Mouse (Mus musculus) right cerebral cortex, postnatal 10 days (tissue): ENCODE results near the gene Rnh1.

Experiments used
- DNase-seq, 2 experiments: peaks; one replicate each; pipeline ENCODE4 v3.0.0; 2021; ENCODE audit warnings: low spot score in 2 of 2

Rnh1 gene

DNA sequence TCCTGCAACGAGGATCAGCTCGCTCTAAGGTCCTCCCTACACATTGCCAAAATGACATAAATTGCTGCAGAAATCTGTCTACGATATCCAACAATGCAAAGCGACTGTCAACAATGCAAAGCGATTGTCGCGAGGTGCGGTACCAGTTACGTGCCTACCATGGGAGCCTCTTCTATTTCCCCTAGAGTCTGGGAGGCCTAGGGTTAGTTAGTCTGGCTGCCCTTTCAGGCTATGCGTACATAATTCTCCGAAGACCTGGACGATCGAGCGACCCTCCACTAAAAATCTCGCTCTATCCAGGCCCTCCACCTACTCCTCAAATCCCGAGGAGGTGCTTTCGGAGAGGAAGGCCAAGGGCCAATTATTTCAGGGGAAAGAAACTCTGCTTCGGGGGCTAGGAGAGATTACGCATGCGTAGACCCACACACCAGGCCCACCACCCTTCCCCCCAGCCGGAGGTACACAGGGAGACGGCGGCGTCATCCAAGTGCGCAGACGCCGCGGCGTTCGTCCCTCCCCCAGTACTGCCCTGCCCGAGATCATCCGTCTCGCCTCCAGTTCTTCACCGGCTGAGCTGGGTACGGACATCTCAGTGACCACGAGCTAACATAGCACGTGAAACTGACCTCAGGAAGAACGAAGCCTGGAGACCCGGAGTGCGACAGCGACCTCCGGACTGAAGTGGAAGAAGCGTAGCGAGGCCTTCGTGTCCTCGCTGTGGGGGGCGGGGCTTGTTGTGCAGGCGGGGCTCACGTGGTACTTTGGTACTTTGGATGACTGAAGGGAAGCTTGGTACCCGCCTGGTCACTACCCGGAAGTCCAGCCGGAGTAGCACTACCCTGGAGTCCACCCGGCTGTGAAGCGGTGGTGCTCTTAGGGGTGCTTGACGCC is at the start of gene Rnh1:
TSS of gene Rnh1 (minus strand) at position 742 of the 891 bp plus-strand sequence.
- DNase-seq: peak; percentile 97

- no peak for DNase-seq
Observed at GRCm38 (mm10) chr7:141222126-141222467, 49.4 kb upstream of the Rnh1 start.

DNA sequence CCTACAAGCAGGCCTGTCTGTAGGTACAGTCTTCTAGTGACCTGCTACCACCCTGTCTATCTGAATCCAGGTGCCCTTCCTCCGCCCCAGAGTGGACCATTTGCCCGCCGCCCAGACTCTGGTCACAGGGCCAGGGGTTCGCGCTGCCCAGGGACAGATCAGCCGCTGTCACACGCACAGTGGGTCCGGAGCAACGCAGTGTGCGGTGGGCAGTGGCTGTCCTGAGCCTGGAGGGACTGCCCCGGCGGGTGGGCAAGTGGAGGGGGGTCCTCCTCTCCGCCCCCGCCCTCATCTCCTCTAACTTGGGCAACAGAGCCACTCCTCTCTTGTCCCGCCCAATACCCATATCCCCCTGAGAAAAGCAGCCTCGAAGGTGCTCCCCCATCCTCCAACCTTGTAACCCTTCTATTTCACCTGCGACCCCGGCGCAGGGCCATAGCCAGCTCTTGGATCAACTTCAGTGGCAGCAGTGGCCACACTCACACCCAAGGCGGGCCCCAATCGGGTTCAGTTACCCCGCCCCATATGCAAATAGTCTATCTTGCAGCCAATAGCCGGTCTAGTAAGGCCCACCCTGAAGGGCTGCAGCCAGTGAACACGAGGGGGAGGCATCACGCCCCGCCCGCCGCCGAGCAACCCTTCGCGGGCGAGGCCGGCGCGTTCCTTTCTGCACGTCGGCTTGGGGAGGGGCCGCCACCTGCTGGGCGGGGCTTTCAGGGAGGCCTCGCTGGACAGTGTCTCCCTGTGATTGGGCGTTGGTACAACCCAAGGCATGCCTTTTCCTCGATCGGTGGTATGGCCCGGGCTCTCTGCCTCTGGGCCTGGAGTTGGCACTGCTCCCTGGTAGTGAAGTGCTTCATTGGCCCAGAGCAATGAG is 48.8 kb upstream of the Rnh1 start:
- DNase-seq: peak; percentile 95 to 96

GRCm38 (mm10) chr7:141220377-141220776 is 47.7 kb upstream of the Rnh1 start:
- DNase-seq: no peak

DNA sequence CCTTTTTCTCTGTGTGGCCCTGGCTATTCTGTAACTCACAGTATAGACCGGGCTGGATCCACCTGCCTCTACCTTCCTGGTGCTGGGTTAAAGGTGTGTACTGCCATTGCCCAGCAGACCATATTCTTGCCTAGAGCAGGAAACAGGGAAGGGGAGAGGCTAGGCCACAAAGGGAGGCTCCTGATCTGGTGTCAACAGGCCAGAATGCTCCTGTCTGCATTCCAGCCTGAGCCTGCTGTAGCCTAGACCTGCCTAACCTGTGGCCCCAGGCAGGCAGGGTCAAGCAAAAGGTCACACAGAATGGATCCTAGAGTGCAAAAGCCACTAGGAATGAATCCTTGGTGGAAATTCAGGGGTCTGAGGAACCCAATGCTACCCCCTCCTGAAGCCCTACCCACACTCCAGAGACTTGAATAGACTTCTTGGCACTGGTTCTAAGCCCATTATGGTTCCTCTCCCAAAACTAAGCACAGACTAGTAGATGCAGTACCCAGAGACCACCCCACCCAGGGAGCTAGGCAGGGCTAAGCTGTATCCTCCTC is 47.0 kb upstream of the Rnh1 start:
- peak in 1 of 2 experiments; percentile 27 for DNase-seq

DNA sequence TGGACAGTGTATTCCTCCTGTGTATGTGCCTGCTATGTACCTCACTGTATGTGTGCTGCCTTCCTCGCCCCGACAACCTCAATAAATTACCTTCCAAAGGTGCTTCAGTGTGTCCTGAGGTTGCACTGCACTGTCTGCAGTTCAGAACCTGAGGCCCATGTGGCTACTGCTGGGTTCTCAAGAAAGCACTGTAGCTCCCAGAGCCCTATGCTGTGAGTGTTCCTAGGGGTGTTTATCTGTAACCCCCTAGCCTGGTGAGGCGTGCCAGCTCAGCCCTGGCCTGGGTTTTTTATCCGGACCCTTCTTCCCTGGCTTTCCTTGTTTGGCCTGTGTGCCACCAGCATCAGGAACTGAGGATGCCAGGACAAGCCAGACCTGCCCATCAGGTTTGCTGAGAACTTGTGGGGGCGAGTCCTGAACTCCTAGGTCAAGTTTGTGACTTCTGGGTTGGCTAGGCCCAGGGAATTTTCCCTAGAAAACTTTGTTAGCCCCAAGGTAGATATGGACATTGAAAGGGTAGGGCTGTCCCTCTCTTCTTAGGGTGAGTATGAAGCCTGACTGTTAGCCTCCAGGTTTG is 46.0 kb upstream of the Rnh1 start:
- no peak for DNase-seq

DNA sequence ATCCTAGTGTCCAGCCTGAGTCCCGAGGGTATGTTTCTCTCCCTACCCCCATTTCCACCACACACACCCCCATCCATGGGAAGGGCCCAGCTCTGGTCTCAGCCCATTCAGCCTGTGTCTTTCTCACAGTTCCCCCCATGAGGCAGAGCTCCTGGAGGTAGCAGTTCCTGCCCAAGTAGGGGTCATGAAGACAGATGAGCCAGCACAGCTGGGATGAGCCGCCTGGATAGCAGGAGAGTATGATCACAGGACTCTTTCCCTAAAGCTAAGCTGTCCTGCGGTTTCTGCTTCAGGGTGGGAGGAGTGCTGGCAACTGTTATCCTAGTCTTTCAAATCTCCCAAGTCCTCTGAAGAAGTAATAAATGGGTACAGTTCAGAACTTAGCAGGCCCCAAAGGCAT is 45.5 kb upstream of the Rnh1 start:
- DNase-seq: no peak

DNA sequence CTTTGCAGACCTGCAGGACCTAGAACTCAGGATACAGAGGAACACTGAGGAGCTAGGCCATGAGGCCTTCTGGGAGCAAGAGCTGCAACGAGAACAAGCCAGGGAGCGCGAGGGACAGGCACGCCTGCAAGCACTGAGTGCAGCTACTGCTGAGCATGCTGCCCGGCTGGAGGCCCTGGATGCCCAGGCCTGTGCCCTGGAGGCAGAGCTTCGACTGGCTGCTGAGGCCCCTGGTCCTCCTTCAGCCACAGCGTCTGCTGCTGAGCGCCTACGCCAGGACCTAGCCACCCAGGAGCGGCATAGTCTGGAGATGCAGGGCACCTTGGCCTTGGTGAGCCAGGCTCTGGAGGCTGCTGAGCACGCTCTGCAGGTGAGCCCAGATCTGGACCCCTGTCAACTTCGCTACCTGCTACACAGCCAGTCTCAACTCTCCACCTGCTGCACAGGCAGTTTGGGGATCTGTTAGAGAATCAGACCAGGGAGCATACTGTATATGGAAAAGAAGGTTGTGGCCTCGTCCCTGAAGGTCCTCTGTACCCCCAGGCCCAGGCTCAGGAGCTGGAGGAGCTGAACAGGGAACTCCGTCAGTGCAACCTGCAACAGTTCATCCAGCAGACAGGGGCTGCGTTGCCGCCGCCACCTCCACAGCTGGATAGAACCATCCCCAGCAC is 44.8 kb upstream of the Rnh1 start:
- no peak for DNase-seq

DNA sequence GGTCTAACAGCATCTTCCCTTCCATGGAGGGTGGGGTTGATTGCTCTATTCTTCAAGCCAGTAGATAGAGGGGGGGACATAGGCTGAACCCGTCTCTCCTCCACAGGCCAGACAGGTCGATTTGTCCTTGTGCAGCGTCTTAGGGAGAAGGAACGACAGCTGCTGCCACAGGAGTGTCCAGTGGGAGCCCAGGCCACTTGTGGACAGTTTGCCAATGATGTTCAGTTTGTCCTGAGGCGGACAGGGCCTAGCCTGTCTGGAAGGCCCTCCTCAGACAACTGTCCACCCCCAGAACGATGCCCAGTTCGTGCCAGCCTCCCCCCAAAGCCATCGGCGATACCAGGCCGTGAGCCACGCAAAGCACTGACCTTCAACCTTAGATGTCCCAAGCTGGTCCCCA is 44.2 kb upstream of the Rnh1 start:
- peak in 1 of 2 experiments; percentile 30 for DNase-seq

DNA sequence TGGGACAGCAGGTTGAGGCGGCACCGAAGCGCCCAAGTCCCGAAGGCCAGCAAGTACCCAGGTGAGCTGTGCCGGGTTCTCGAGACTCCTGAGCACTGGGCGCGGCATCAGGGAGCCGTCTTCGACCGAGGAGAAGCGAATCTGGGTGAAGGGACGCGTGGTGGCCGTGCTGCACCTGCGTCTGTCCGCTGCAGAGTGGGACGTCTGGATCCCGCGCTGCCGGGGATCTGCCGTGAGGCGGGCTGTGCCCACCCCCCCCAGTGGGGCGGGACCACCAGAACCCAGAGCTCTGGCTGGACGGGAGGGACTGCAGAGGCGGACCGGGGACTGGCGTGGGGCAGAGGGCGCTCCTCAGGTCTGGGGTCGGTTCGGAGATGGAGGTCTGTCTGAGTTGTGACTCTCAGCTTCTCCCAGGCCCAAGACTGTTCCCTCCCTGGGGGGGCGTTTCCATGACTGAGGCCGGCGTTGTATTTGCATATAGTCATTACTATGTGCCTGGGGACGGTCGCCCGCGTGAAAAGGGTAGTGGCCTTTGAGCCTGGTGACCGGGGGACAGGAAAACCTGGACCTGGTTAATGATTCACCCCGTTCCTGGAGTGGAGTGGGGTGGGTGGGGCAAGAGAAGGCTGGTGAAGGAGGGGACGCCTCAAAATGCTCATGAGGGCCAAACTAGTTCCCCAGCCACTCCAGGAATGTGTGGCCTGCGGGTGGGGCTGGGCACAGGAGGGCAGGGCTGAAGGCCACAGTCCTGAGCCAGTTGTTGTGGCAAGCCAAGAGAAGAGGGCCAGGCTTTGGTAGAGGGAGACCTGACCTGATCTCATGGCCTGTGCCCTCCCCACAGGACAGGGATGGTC is 43.5 kb upstream of the Rnh1 start:
- DNase-seq: peak in 1 of 2 experiments; percentile 36

GRCm38 (mm10) chr7:141215101-141215879 is 42.6 kb upstream of the Rnh1 start, which contains the start of gene Rassf7:
TSS of gene Rassf7 (plus strand) at chr7:141215860.
- peak; percentile 89 to 92 for DNase-seq

- DNase-seq: no peak
Observed at GRCm38 (mm10) chr7:141214310-141214709, 41.7 kb upstream of the Rnh1 start.

DNA sequence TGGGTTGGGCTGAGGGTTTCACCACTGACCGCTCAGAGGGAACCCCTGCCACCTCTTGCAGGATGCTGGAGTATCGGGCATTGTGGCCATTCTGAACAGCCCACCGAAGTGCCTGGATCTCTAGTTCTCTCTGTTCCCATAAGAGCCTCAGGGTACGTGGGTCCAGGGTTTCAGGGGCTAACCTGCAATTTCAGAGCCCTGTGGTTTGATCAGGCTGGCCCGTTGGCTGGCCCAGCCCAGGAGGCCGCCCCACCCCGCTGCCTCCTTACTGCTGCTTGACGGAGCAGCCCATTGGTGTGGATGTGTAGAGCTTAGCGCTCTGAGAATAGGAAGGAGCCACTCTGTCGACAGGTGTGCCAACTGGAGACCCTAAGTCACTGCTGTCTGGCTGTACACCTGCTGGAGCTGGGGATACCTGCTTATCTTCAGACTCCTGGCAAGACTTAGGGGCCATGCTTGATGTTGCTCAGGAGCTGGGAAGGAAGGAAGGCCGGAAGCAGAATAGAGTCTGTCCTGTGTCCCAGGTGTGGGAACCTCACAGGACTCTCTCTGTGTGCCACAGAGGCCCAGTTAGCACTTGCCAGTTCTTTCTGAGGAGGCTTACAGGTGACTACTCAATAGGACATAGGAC is 41.1 kb upstream of the Rnh1 start, which contains the start of gene Lmntd2:
TSS of gene Lmntd2 (minus strand) at position 476 of the 631 bp plus-strand sequence.
- DNase-seq: no peak

GRCm38 (mm10) chr7:141213133-141213532 is 40.5 kb upstream of the Rnh1 start:
- DNase-seq: no peak

DNA sequence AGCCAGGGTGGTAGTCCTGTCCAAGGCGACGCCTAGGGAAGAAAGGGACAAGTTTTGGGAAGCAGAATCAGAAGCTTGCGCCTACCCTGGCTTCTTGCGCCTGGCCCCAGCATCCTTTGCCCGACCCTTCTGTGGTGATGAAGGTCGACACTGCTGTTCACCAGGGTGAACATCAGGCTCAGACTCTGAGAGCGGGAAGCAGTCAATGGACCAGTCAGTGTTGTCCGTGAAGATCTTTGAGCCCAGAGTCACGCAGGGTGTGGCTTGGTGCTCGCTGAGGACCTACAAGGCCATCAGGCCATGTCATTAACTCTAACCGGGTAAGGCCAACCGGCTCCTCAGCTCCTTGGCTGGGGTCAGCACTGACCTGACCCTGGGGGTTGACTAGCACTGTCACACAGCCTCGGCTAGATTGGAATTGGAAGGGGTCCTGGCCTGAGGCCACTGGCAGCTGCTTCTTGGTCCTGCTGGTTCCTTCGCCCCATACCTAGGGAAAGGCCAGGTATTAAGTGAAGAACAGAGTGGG is 38.0 kb upstream of the Rnh1 start:
- no peak for DNase-seq

DNA sequence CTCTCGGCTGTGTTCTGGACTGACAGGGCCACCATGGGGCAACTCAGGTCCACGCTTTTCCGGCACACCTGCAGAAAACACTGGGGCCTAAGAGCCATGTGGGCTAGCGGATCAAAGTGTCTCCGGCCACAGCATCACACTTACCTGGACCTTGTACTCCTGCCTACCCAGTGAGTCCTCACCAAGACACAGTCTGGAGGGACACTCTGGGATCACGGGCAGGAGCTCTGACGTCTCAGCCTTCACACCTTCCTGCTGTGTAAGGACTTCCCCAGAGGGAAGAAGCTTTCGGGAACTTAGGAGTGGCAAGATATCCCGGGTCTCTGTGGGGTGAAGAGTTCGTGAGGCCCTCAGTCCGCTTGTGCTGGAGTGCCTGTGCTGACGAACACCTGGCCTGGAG is 37.5 kb upstream of the Rnh1 start:
- DNase-seq: no peak

GRCm38 (mm10) chr7:141209526-141209925 is 36.9 kb upstream of the Rnh1 start:
- DNase-seq: no peak

- DNase-seq: no peak
Observed at GRCm38 (mm10) chr7:141206182-141206937, 33.7 kb upstream of the Rnh1 start.
